Mouse (Mus musculus) cerebellum, postnatal 36 days (tissue): ENCODE measurements at regions not wholly inside any gene's neighbourhood (a gene's known extent, or its start where the extent isn't known, plus 50 kb on each side); places are given as distances from the start of the nearest gene placed in this dataset.
A peak's percentile ranks its signal among the peaks of the same experiment; 100 is the strongest.

Experiments used
- DNase-seq, 2 experiments: peaks; one replicate each; pipeline ENCODE4 v3.0.0; 2021 to 2022; ENCODE audit warnings: mixed read lengths in 2 of 2

GRCm38 (mm10) chr4:93935692-93936091, 600.4 kb upstream of the Tusc1 start:
- no peak for DNase-seq

- DNase-seq = no peak
These were observed 591.8 kb upstream of the Tusc1 start for GRCm38 (mm10) chr4:93927117-93927516.

GRCm38 (mm10) chr4:93924402-93924801, 589.1 kb upstream of the Tusc1 start:
- no peak for DNase-seq

- no peak for DNase-seq
These were observed 551.3 kb upstream of the Tusc1 start for GRCm38 (mm10) chr4:93886631-93887030.

GRCm38 (mm10) chr4:93881318-93881717, 546.0 kb upstream of the Tusc1 start:
- no peak for DNase-seq

GRCm38 (mm10) chr4:93879351-93879872, 544.1 kb upstream of the Tusc1 start:
- DNase-seq = no peak

- DNase-seq = no peak
These were observed 538.0 kb upstream of the Tusc1 start for GRCm38 (mm10) chr4:93873271-93873670.

GRCm38 (mm10) chr4:93853451-93853850, 518.1 kb upstream of the Tusc1 start:
- no peak for DNase-seq

- no peak for DNase-seq
These were observed 513.9 kb upstream of the Tusc1 start for GRCm38 (mm10) chr4:93849178-93849577.

GRCm38 (mm10) chr4:93830701-93831100, 495.4 kb upstream of the Tusc1 start:
- no peak for DNase-seq

GRCm38 (mm10) chr4:93793104-93793503, 457.8 kb upstream of the Tusc1 start:
- no peak for DNase-seq

GRCm38 (mm10) chr4:93790157-93790556, 454.8 kb upstream of the Tusc1 start:
- no peak for DNase-seq

GRCm38 (mm10) chr4:93754497-93754896, 419.2 kb upstream of the Tusc1 start:
- no peak for DNase-seq

- DNase-seq = no peak
These were observed 411.0 kb upstream of the Tusc1 start for GRCm38 (mm10) chr4:93746326-93746725.

GRCm38 (mm10) chr4:93713711-93714110, 378.4 kb upstream of the Tusc1 start:
- DNase-seq = peak in 1 of 2 experiments; percentile 2

- DNase-seq = no peak
These were observed 341.2 kb upstream of the Tusc1 start for GRCm38 (mm10) chr4:93676403-93677039.

- peak in 1 of 2 experiments; percentile 7 for DNase-seq
These were observed 340.6 kb upstream of the Tusc1 start for GRCm38 (mm10) chr4:93675739-93676402.

GRCm38 (mm10) chr4:93669050-93669449, 333.7 kb upstream of the Tusc1 start:
- no peak for DNase-seq

GRCm38 (mm10) chr4:93664293-93664692, 329.0 kb upstream of the Tusc1 start:
- DNase-seq = no peak

GRCm38 (mm10) chr4:93638207-93638606, 302.9 kb upstream of the Tusc1 start:
- no peak for DNase-seq

GRCm38 (mm10) chr4:93598474-93598873, 263.2 kb upstream of the Tusc1 start:
- no peak for DNase-seq

- DNase-seq = no peak
These were observed 249.0 kb upstream of the Tusc1 start for GRCm38 (mm10) chr4:93584328-93584727.

- no peak for DNase-seq
These were observed 248.5 kb upstream of the Tusc1 start for GRCm38 (mm10) chr4:93583670-93584303.

GRCm38 (mm10) chr4:93579343-93579742, 244.0 kb upstream of the Tusc1 start:
- DNase-seq = no peak
